Mouse (Mus musculus): Measurements from ENCODE around the gene Olfr552.

GRCm38 (mm10) chr7:102638132-102638531, 40.6 kb downstream of the Olfr552 start, which contains the start of gene Olfr554:
- TF ChIP-seq EP300 (IDR thresholded peaks at IDR 0.05; ENCODE audit: low read depth) (no peak), CTCF (IDR thresholded peaks at IDR 0.05; ENCODE audit: low read depth) (no peak)
